Mouse (Mus musculus) bone marrow, adult 2 months (tissue): ENCODE data around the gene Tead4. TPM values are rescaled to one million over a fixed set of nuclear protein-coding genes. Genes with fewer than 3 reads are reported as not detected.

Experiments
- H3K27ac ChIP-seq: fragments of 200-500 bp; 2 replicates; pipeline ENCODE4 v1.5.1; 2012; ENCODE audit warnings: low read depth, mild to moderate bottlenecking, control low read depth, inconsistent platforms, low read length; ENCODE audit not compliant: control insufficient read depth, poor library complexity, insufficient read depth
- H3K4me1 ChIP-seq: fragments of 200-500 bp; 2 replicates; pipeline ENCODE4 v1.6.1; 2011; ENCODE audit warnings: low read length; ENCODE audit not compliant: control insufficient read depth, insufficient read depth
- H3K4me3 ChIP-seq: fragments of 200-500 bp; replicated peaks from 2 replicates; pipeline ENCODE3; 2011; ENCODE audit warnings: mild to moderate bottlenecking, low read depth, low read length, control low read depth; ENCODE audit not compliant: control insufficient read depth
- CTCF ChIP-seq: fragments of 200-500 bp; IDR thresholded peaks from 2 replicates; pipeline ENCODE4 v1.5.1; 2011; ENCODE audit warnings: low read length, control low read depth; ENCODE audit not compliant: control insufficient read depth, insufficient read depth
- POLR2A ChIP-seq: fragments of 200-500 bp; IDR thresholded peaks from 2 replicates; pipeline ENCODE4 v1.6.1; 2011; ENCODE audit warnings: low read depth, mild to moderate bottlenecking, control low read depth, low read length, borderline replicate concordance; ENCODE audit not compliant: control insufficient read depth
- WGBS: fragments of 180-500 bp; shearing (Covaris S2); methylation state at CpG from one replicate; pipeline ENCODE4 v1.1.7; 2018; 5-methylcytosine and 5-hydroxymethylcytosine counted together
- polyA plus RNA-seq: library from polyadenylated mRNA; stranded (reverse); fragments of >200 nt; gene quantifications from 2 replicates; pipeline ENCODE4 v1.2.4, GENCODE M21; 2011; ENCODE audit warnings: low replicate concordance; ENCODE audit not compliant: missing spikeins, insufficient read depth, insufficient read length

Tead4 gene
- polyA plus RNA-seq, 1 experiment: 0.65 TPM

DNA sequence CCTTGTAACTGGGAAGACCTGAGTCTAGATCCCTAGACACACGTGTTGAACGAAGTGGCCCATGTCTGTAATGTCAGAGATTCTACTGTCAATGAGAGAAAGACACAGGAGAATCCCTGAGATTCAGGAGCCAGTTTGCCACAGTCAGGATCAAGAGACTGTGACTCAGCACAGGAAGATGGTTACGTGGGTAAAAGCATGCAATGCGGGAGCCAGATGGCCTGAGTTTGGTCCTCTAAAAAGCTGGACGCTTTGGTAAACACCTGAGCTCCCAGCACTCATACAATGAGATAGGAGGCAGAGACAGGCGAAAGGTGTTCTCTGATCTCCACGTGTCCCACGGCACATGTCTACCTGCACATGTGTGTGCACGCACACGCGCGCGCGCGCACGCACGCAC lies 27.9 kb downstream of the Tead4 start:
- no peak for TF ChIP-seq CTCF

GRCm38 (mm10) chr6:128269850-128270249 lies 30.8 kb downstream of the Tead4 start:
- 51% methylated on average over 4 of the region's 4 CpGs for WGBS
- TF ChIP-seq CTCF (0 out of 2 replicates have a peak, but pooled peaks have one; percentile 3), POLR2A (no peak)
- Histone ChIP-seq H3K27ac (no peak overlapping the region), H3K4me3 (no peak overlapping the region), H3K4me1 (no peaks in the 10 kb centered on the region)

More for the DNA sequence above, 27.9 kb downstream of the Tead4 start:
- WGBS: 89% methylated on average over 17 of the region's 17 CpGs
- H3K4me3 ChIP-seq: no peak overlapping the region
- no peak overlapping the region for H3K27ac ChIP-seq
- H3K4me1 ChIP-seq: no peaks in the 10 kb centered on the region

DNA sequence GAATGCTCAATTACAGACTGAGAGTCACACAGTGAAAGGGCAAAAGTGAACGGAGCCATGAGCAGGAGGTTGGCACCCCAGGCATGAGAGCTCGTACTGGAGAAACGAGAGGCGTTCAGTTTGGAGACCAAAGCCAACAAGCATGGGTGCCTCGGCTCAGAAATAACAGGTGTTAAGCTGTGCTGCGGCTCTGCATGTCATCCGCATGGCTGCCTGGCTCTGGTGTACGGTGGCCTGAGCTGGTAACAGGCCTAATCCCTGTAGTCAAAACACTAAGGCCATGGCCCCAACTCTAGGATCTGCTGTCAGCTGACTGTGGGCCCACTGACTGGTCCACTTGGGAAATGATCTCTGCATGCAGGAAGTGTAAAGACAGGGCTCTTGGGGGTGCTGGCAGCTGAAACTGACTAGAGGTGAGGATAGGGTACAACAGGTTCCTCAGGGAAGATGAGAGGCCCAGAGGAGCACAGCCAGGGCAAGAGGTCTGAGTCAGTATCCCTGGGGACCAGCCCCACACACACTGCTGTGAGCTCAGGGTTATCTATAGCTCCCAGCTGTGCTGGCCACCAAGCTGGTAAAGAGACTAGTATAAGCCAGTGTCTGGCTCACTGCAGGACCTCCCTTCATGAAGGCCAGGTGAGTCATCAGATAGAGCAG lies 35.6 kb downstream of the Tead4 start:
- Histone ChIP-seq H3K27ac (no peak overlapping the region), H3K4me3 (no peak overlapping the region), H3K4me1 (no peaks in the 10 kb centered on the region)
- WGBS: 85% methylated on average over 8 of the region's 8 CpGs
- TF ChIP-seq POLR2A: no peak
- no peak for TF ChIP-seq CTCF

GRCm38 (mm10) chr6:128261486-128261885 lies 39.1 kb downstream of the Tead4 start:
- H3K27ac ChIP-seq: no peak overlapping the region
- no peak overlapping the region for H3K4me3 ChIP-seq
- TF ChIP-seq POLR2A (no peak), CTCF (no peak)
- no peaks in the 10 kb centered on the region for H3K4me1 ChIP-seq
- 83% methylated on average over 1 of the region's 1 CpGs for WGBS

DNA sequence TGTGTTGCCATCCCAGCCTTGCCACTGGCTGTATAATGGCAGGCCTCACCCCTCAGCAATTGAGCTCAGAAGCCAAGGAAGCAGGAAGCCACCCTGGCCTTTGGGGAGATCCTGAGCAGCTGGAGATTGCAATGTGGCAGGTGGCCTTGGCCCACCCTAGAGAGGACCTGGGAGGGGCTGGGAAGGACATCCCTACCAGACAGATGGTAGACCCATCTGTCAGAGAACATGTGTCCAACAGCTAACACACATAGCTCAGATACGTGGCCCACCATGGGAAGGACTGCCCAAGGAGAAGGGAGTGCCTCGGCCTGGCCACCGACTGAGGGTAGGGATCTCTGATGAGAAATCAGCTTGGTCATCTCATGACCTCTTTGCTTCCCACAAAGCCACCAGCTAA lies 41.4 kb downstream of the Tead4 start:
- Histone ChIP-seq H3K4me3 (no peak overlapping the region), H3K27ac (no peak overlapping the region), H3K4me1 (no peaks in the 10 kb centered on the region)
- no peak for TF ChIP-seq CTCF
- WGBS: 86% methylated on average over 3 of the region's 3 CpGs

DNA sequence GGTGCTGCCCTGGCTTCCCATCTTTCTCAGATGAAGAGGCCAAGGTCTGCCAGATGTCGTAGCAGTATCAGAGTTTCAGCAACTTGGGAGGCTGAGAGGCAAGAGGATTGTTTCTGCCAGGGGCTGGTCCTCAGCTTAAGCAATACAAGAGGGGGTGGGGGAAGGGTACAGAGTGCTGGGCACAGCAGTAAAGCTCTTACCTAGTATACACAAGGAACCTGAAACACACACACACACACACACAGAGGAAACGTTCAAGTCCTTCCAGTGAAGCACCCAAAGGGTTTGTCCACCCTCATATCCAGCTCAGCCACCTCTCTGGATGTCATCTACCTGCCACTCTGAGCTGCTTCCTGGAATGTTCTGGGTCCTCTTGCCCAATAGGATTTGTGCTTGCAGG lies 44.7 kb downstream of the Tead4 start:
- Histone ChIP-seq H3K4me3 (no peak overlapping the region), H3K27ac (no peak overlapping the region), H3K4me1 (no peaks in the 10 kb centered on the region)
- no peak for TF ChIP-seq CTCF
- 60% methylated on average over 2 of the region's 2 CpGs for WGBS

GRCm38 (mm10) chr6:128255292-128255691 lies 45.3 kb downstream of the Tead4 start:
- H3K27ac ChIP-seq: no peak overlapping the region
- H3K4me1 ChIP-seq: no peaks in the 10 kb centered on the region
- no peak overlapping the region for H3K4me3 ChIP-seq
- TF ChIP-seq POLR2A (no peak), CTCF (no peak)
- 87% methylated on average over 4 of the region's 4 CpGs for WGBS

- 80% methylated on average over 4 of the region's 4 CpGs for WGBS
- Histone ChIP-seq H3K4me3 (no peak overlapping the region), H3K27ac (no peak overlapping the region), H3K4me1 (no peaks in the 10 kb centered on the region)
- TF ChIP-seq POLR2A (no peak), CTCF (no peak)
These were observed 46.1 kb downstream of the Tead4 start for GRCm38 (mm10) chr6:128254551-128254950.

- TF ChIP-seq POLR2A (no peak), CTCF (no peak)
- whole genome bisulfite sequencing: 78% methylated on average over 2 of the region's 2 CpGs
- no peak overlapping the region for H3K27ac ChIP-seq
These were observed 47.5 kb downstream of the Tead4 start for GRCm38 (mm10) chr6:128253111-128253510.

GRCm38 (mm10) chr6:128250596-128250995 lies 50.0 kb downstream of the Tead4 start:
- TF ChIP-seq POLR2A (no peak), CTCF (no peak)
- Histone ChIP-seq H3K27ac (no peak overlapping the region), H3K4me1 (no peaks in the 10 kb centered on the region), H3K4me3 (no peak overlapping the region)
- WGBS: 78% methylated on average over 5 of the region's 5 CpGs

More at GRCm38 (mm10) chr6:128253111-128253510, 47.5 kb downstream of the Tead4 start:
- Histone ChIP-seq H3K4me1 (no peaks in the 10 kb centered on the region), H3K4me3 (no peak overlapping the region)
